9 mouse cellular contexts compared by ENCODE assay signal in the genomic region with DNA sequence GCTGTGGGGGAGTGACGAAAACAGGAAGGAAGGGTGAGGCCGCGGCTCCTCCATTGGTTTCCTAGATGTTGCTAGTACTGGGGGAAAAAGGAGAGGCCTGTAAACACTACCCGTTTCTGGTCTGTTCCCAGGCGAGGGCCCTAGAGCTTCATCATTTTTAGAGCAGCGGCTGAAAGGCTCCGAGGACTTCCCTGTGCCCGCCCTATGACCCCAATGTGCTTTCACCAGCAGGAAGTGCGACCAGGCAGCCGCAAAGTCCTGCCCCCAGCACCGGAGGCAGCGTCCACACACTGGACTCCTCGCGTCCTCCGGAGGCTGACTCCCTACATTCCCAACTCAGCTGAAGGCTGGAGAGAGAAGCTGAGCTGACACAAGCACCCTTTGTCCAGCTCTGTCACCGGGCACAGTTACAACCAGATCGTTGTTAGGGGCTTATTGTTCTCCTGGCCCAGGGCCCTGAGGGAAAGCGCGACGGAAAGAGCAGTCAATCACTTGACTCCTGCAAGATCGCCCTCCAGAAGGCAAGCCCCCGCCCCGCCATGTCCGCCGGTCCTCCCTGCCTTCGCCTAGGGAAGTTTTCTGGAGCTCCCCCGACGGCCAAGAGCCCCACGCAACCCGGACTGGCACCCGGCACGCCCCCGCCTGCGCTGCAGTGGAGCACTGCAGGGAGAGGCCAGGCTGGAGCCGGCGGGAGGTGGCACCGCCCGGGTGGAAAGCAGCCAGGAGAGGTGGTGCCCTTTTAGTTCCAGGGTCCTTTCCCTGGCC. TPM values are rescaled to one million over a fixed set of nuclear protein-coding genes. Genes with fewer than 3 reads are reported as not detected.
DNase-seq lines count a peak whose midpoint lies in the region; ATAC-seq and TF ChIP-seq lines count a peak whose summit lies in the region.
"Had no signal": no experiment of that assay in that cellular context is flagged by ENCODE, and none has a peak within 500 bp of the region (broad histone marks: within the 10 kb centered on the region; RNA-seq: fewer than 3 reads in every experiment).

No protein-coding gene starts in this region.

- 0 out of 2 replicates have a peak, but pooled peaks have one; percentile 12 for TF ChIP-seq POLR2A in liver, adult 2 months (IDR thresholded peaks at IDR 0.05; ENCODE audit: extremely low read depth, insufficient read depth, low read length)

- peak overlapping the region; percentile 78 for H3K4me3 ChIP-seq in G1E (ENCODE audit: low read depth, low read length)
- peak overlapping the region; percentile 17 for H3K4me3 ChIP-seq in forebrain, postnatal 0 days (ENCODE audit: low read depth, low read length)
- H3K4me3 ChIP-seq in hindbrain, embryonic 15.5 days = peak overlapping the region; percentile 30
- peak overlapping the region; percentile 62 for H3K4me3 ChIP-seq in liver, adult 2 months (ENCODE audit: insufficient read depth, low read depth, low read length)
- peak overlapping the region; percentile 20 for H3K4me3 ChIP-seq in midbrain, embryonic 16.5 days (ENCODE audit: low read depth, low read length)
- H3K4me3 ChIP-seq in stomach, embryonic 15.5 days (replicated peaks) = peak overlapping the region; percentile 47

- ATAC-seq in G1E (ENCODE audit: extremely low read depth, insufficient number of reproducible peaks, low FRiP score, poor library complexity, severe bottlenecking) = no peak
- ATAC-seq in forebrain, postnatal 0 days = peak; percentile 45
- peak; percentile 69 for ATAC-seq in hindbrain, embryonic 15.5 days (ENCODE audit: low FRiP score, low read depth)
- 0 out of 2 replicates have a peak, but pooled peaks have one; percentile 5 for ATAC-seq in midbrain, embryonic 16.5 days
- no peak; the same call in 1 of the 2 replicates for ATAC-seq in stomach, embryonic 15.5 days (ENCODE audit: insufficient read depth, low FRiP score, low read depth)

- no peaks in the 10 kb centered on the region for H3K9me3 ChIP-seq in G1E (replicated peaks)
- H3K9me3 ChIP-seq in forebrain, postnatal 0 days (ENCODE audit: low read length) = no peaks in the 10 kb centered on the region
- no peaks in the 10 kb centered on the region for H3K9me3 ChIP-seq in hindbrain, embryonic 15.5 days
- no peaks in the 10 kb centered on the region; the same call in 1 of the 2 replicates for H3K9me3 ChIP-seq in midbrain, embryonic 16.5 days (replicated peaks; ENCODE audit: control insufficient read depth, low read length, poor library complexity, severe bottlenecking)
- no peaks in the 10 kb centered on the region for H3K9me3 ChIP-seq in stomach, embryonic 15.5 days

- peak overlapping the region; percentile 59 for H3K27ac ChIP-seq in forebrain, postnatal 0 days (ENCODE audit: low read depth, low read length)
- H3K27ac ChIP-seq in hindbrain, embryonic 15.5 days (replicated peaks) = peak overlapping the region; percentile 80
- H3K27ac ChIP-seq in liver, adult 2 months (replicated peaks; ENCODE audit: insufficient read depth, low read depth, low read length) = peak overlapping the region; percentile 59
- peak overlapping the region; percentile 39 for H3K27ac ChIP-seq in midbrain, embryonic 16.5 days (ENCODE audit: low read length)
- H3K27ac ChIP-seq in stomach, embryonic 15.5 days = peak overlapping the region; percentile 94

- peaks cover 57% of the 10 kb centered on the region for H3K36me3 ChIP-seq in G1E (replicated peaks)
- H3K36me3 ChIP-seq in forebrain, postnatal 0 days (ENCODE audit: insufficient read depth) = no peaks in the 10 kb centered on the region
- no peaks in the 10 kb centered on the region for H3K36me3 ChIP-seq in hindbrain, embryonic 15.5 days
- H3K36me3 ChIP-seq in liver, adult 2 months (ENCODE audit: control insufficient read depth, insufficient read depth, low read length) = no peaks in the 10 kb centered on the region
- no peaks in the 10 kb centered on the region for H3K36me3 ChIP-seq in midbrain, embryonic 16.5 days (ENCODE audit: control insufficient read depth, insufficient read depth, low read length)
- H3K36me3 ChIP-seq in stomach, embryonic 15.5 days = 0 out of 2 replicates have a peak, but pooled peaks cover 4% of the 10 kb centered on the region

- TF ChIP-seq CTCF in G1E (IDR thresholded peaks at IDR 0.05; ENCODE audit: low read depth, low read length) = no peak
- TF ChIP-seq CTCF in forebrain, postnatal 0 days (IDR thresholded peaks at IDR 0.05; ENCODE audit: low read depth) = no peak
- no peak for TF ChIP-seq CTCF in liver, adult 2 months (IDR thresholded peaks at IDR 0.05; ENCODE audit: low read depth, low read length)

- 0 out of 2 replicates have a peak overlapping the region, but pooled peaks have one; percentile 10 for H3K9ac ChIP-seq in forebrain, postnatal 0 days
- H3K9ac ChIP-seq in hindbrain, embryonic 15.5 days = peak overlapping the region; percentile 23; the same call in 1 of the 2 replicates
- H3K9ac ChIP-seq in liver, adult 2 months (ENCODE audit: low read depth, low read length) = peak overlapping the region; percentile 49
- peak overlapping the region; percentile 52 for H3K9ac ChIP-seq in midbrain, embryonic 16.5 days (ENCODE audit: low read depth, low read length)
- H3K9ac ChIP-seq in stomach, embryonic 15.5 days = peak overlapping the region; percentile 17

- peaks cover 59% of the 10 kb centered on the region for H3K4me1 ChIP-seq in G1E (ENCODE audit: insufficient read depth, low read depth, low read length)
- peaks cover 7% of the 10 kb centered on the region; the same call in 1 of the 2 replicates for H3K4me1 ChIP-seq in forebrain, postnatal 0 days (ENCODE audit: insufficient read depth)
- peaks cover 46% of the 10 kb centered on the region for H3K4me1 ChIP-seq in hindbrain, embryonic 15.5 days (replicated peaks)
- H3K4me1 ChIP-seq in liver, adult 2 months (ENCODE audit: control insufficient read depth, insufficient read depth, low read length) = peaks cover 4% of the 10 kb centered on the region; the same call in 1 of the 2 replicates
- peaks cover 20% of the 10 kb centered on the region for H3K4me1 ChIP-seq in midbrain, embryonic 16.5 days (ENCODE audit: control insufficient read depth, insufficient read depth, low read length)
- H3K4me1 ChIP-seq in stomach, embryonic 15.5 days = peaks cover 48% of the 10 kb centered on the region

- DNase-seq in G1E (ENCODE audit: low spot score) = peak; percentile 51
- peak; percentile 92 for DNase-seq in brain, adult 2 months (ENCODE audit: low read depth, low spot score)
- DNase-seq in forebrain, postnatal 0 days = peak; percentile 53
- peak; percentile 78 for DNase-seq in liver, adult 2 months (ENCODE audit: extremely low read depth, low read depth, low spot score)
- DNase-seq in cerebellum, adult 18-20 months = no peak

- H3K79me2 ChIP-seq in liver, adult 2 months (ENCODE audit: control insufficient read depth, insufficient read depth, low read length) = no peaks in the 10 kb centered on the region

- 9% methylated on average over 38 of the region's 38 CpGs for WGBS in forebrain, postnatal 0 days
- 5% methylated on average over 38 of the region's 38 CpGs for WGBS in hindbrain, embryonic 15.5 days
- WGBS in liver, adult 2 months = 4% methylated on average over 38 of the region's 38 CpGs
- WGBS in midbrain, embryonic 16.5 days = 8% methylated on average over 38 of the region's 38 CpGs
- WGBS in stomach, embryonic 15.5 days = 4% methylated on average over 38 of the region's 38 CpGs

- no peaks in the 10 kb centered on the region for H3K27me3 ChIP-seq in G1E (ENCODE audit: insufficient read depth, low read length)
- H3K27me3 ChIP-seq in forebrain, postnatal 0 days (ENCODE audit: insufficient read depth, low read length) = peaks cover 17% of the 10 kb centered on the region; the same call in 1 of the 2 replicates
- peaks cover 30% of the 10 kb centered on the region for H3K27me3 ChIP-seq in hindbrain, embryonic 15.5 days
- H3K27me3 ChIP-seq in liver, adult 2 months (ENCODE audit: control insufficient read depth, insufficient read depth, low read length) = no peaks in the 10 kb centered on the region
- peaks cover 27% of the 10 kb centered on the region for H3K27me3 ChIP-seq in midbrain, embryonic 16.5 days (ENCODE audit: control insufficient read depth, insufficient read depth, low read depth, low read length)
- no peaks in the 10 kb centered on the region for H3K27me3 ChIP-seq in stomach, embryonic 15.5 days (replicated peaks)

- peak overlapping the region; percentile 41 for H3K4me2 ChIP-seq in forebrain, postnatal 0 days (ENCODE audit: low read depth)
- H3K4me2 ChIP-seq in hindbrain, embryonic 15.5 days = peak overlapping the region; percentile 53
- H3K4me2 ChIP-seq in midbrain, embryonic 16.5 days (ENCODE audit: low read length) = peak overlapping the region; percentile 48
- H3K4me2 ChIP-seq in stomach, embryonic 15.5 days = peak overlapping the region; percentile 80

RNA-seq across cellular contexts. Expression of a gene that starts 2.3 kb away (rescaled TPM):
- total RNA-seq in G1E (2014; fragmentation: Nextera tagmentation) (8.5 and 43.8 TPM in 2 replicates), G1E (2017) (3.4 and 4.6 TPM in 2 replicates)
- 18.5 and 26.9 TPM in 2 replicates for polyA plus RNA-seq in G1E (2012)
- 2.1 and 6.2 TPM in 2 replicates for total RNA-seq in forebrain, postnatal 0 days (2014; rRNA removed)
- polyA plus RNA-seq in forebrain, postnatal 0 days (2015; fragmentation: Nextera tagmentation; extraction: Ambion mirVana) = 0.44 and 0.59 TPM in 2 replicates
- polyA plus RNA-seq in hindbrain, embryonic 15.5 days (2015; fragmentation: Nextera tagmentation; extraction: Ambion mirVana) = 0.77 and 0.83 TPM in 2 replicates
- total RNA-seq in liver, adult 2 months (2014; rRNA removed) = 0.55 and 1.1 TPM in 2 replicates
- polyA plus RNA-seq in liver, adult 2 months (2012; rRNA removed) = 1.7 and 3.1 TPM in 2 replicates
- 0.73 and 1.6 TPM in 2 replicates for polyA plus RNA-seq in midbrain, embryonic 16.5 days (2015; fragmentation: Nextera tagmentation; extraction: Ambion mirVana)
- 4.1 and 5.4 TPM in 2 replicates for polyA plus RNA-seq in stomach, embryonic 15.5 days (2015; fragmentation: Nextera tagmentation; extraction: Ambion mirVana)

RNA-seq across cellular contexts. Expression of a gene that starts 2.4 kb away (rescaled TPM):
- total RNA-seq in G1E (2014; fragmentation: Nextera tagmentation) (16.5 and 27.3 TPM in 2 replicates), G1E (2017) (9.6 and 12.2 TPM in 2 replicates)
- polyA plus RNA-seq in G1E (2012) = 25.3 and 32.3 TPM in 2 replicates
- 2.9 and 4.1 TPM in 2 replicates for total RNA-seq in forebrain, postnatal 0 days (2014; rRNA removed)
- 2.3 and 3.2 TPM in 2 replicates for polyA plus RNA-seq in forebrain, postnatal 0 days (2015; fragmentation: Nextera tagmentation; extraction: Ambion mirVana)
- polyA plus RNA-seq in hindbrain, embryonic 15.5 days (2015; fragmentation: Nextera tagmentation; extraction: Ambion mirVana) = 6.0 TPM in 2 replicates
- 5.3 and 8.8 TPM in 2 replicates for total RNA-seq in liver, adult 2 months (2014; rRNA removed)
- polyA plus RNA-seq in liver, adult 2 months (2012; rRNA removed) = 11.8 and 13.5 TPM in 2 replicates
- polyA plus RNA-seq in midbrain, embryonic 16.5 days (2015; fragmentation: Nextera tagmentation; extraction: Ambion mirVana) = 4.2 and 4.5 TPM in 2 replicates
- polyA plus RNA-seq in stomach, embryonic 15.5 days (2015; fragmentation: Nextera tagmentation; extraction: Ambion mirVana) = 28.3 and 29.4 TPM in 2 replicates

RNA-seq across cellular contexts. Expression of a gene that starts 17.8 kb away (rescaled TPM):
- total RNA-seq in G1E (2014; fragmentation: Nextera tagmentation) = 5.0 and 20.9 TPM in 2 replicates
- 3.3 and 4.2 TPM in 2 replicates for total RNA-seq in G1E (2017)
- 10.3 and 11.7 TPM in 2 replicates for polyA plus RNA-seq in G1E (2012)
- total RNA-seq in forebrain, postnatal 0 days (2014; rRNA removed) = not detected in 2 replicates
- not detected in 2 replicates for polyA plus RNA-seq in forebrain, postnatal 0 days (2015; fragmentation: Nextera tagmentation; extraction: Ambion mirVana)
- not detected in 2 replicates for polyA plus RNA-seq in hindbrain, embryonic 15.5 days (2015; fragmentation: Nextera tagmentation; extraction: Ambion mirVana)
- not detected in 2 replicates for total RNA-seq in liver, adult 2 months (2014; rRNA removed)
- polyA plus RNA-seq in liver, adult 2 months (2012; rRNA removed) = not detected in 2 replicates
- not detected in 2 replicates for polyA plus RNA-seq in midbrain, embryonic 16.5 days (2015; fragmentation: Nextera tagmentation; extraction: Ambion mirVana)
- 2.0 and 7.2 TPM in 2 replicates for polyA plus RNA-seq in stomach, embryonic 15.5 days (2015; fragmentation: Nextera tagmentation; extraction: Ambion mirVana)
- total RNA-seq: layer of hippocampus, postnatal 10 days had no signal

RNA-seq across cellular contexts. Expression of a gene that starts 29.9 kb away (rescaled TPM):
- total RNA-seq in G1E (2014; fragmentation: Nextera tagmentation) (8.7 TPM in 2 replicates), G1E (2017) (0.29 TPM in 1 of 2 replicates, not detected in the other)
- 0.07 and 0.09 TPM in 2 replicates for polyA plus RNA-seq in G1E (2012)
- 1.5 and 2.0 TPM in 2 replicates for total RNA-seq in forebrain, postnatal 0 days (2014; rRNA removed)
- polyA plus RNA-seq in forebrain, postnatal 0 days (2015; fragmentation: Nextera tagmentation; extraction: Ambion mirVana) = 0.52 and 1.1 TPM in 2 replicates
- 0.93 and 1.6 TPM in 2 replicates for polyA plus RNA-seq in hindbrain, embryonic 15.5 days (2015; fragmentation: Nextera tagmentation; extraction: Ambion mirVana)
- 0.37 and 0.40 TPM in 2 replicates for total RNA-seq in liver, adult 2 months (2014; rRNA removed)
- polyA plus RNA-seq in liver, adult 2 months (2012; rRNA removed) = 0.21 and 0.40 TPM in 2 replicates
- 0.99 and 1.6 TPM in 2 replicates for polyA plus RNA-seq in midbrain, embryonic 16.5 days (2015; fragmentation: Nextera tagmentation; extraction: Ambion mirVana)
- 0.53 and 1.3 TPM in 2 replicates for polyA plus RNA-seq in stomach, embryonic 15.5 days (2015; fragmentation: Nextera tagmentation; extraction: Ambion mirVana)

RNA-seq across cellular contexts. Expression of a gene that starts 29.9 kb away (rescaled TPM):
- total RNA-seq in G1E (2014; fragmentation: Nextera tagmentation) (221 and 236 TPM in 2 replicates), G1E (2017) (95.8 and 105 TPM in 2 replicates)
- 189 and 211 TPM in 2 replicates for polyA plus RNA-seq in G1E (2012)
- total RNA-seq in forebrain, postnatal 0 days (2014; rRNA removed) = 11.8 and 16.9 TPM in 2 replicates
- polyA plus RNA-seq in forebrain, postnatal 0 days (2015; fragmentation: Nextera tagmentation; extraction: Ambion mirVana) = 14.4 and 15.7 TPM in 2 replicates
- 17.2 and 19.3 TPM in 2 replicates for polyA plus RNA-seq in hindbrain, embryonic 15.5 days (2015; fragmentation: Nextera tagmentation; extraction: Ambion mirVana)
- 37.9 and 54.2 TPM in 2 replicates for total RNA-seq in liver, adult 2 months (2014; rRNA removed)
- polyA plus RNA-seq in liver, adult 2 months (2012; rRNA removed) = 124 and 152 TPM in 2 replicates
- 12.8 and 13.8 TPM in 2 replicates for polyA plus RNA-seq in midbrain, embryonic 16.5 days (2015; fragmentation: Nextera tagmentation; extraction: Ambion mirVana)
- polyA plus RNA-seq in stomach, embryonic 15.5 days (2015; fragmentation: Nextera tagmentation; extraction: Ambion mirVana) = 132 and 137 TPM in 2 replicates

Comparison
In these comparisons a context has a peak if more than half of its experiments do, and no peak if none do; other contexts are left out.
1. ATAC-seq: peak in forebrain, postnatal 0 days (single experiment), hindbrain, embryonic 15.5 days (single experiment) and midbrain, embryonic 16.5 days (single experiment); none in G1E (single experiment) and stomach, embryonic 15.5 days (single experiment).
2. DNase-seq: peak in G1E (single experiment), brain, adult 2 months (single experiment), forebrain, postnatal 0 days (single experiment) and liver, adult 2 months (single experiment); none in cerebellum, adult 18-20 months (0 of 2).
3. H3K4me3 ChIP-seq: peak in every context shown above with its lines; median percentile 78 in G1E; 62 in liver, adult 2 months; 47 in stomach, embryonic 15.5 days; 30 in hindbrain, embryonic 15.5 days; 20 in midbrain, embryonic 16.5 days; 17 in forebrain, postnatal 0 days.
4. H3K27ac ChIP-seq: peak in every context shown above with its lines; median percentile 94 in stomach, embryonic 15.5 days; 80 in hindbrain, embryonic 15.5 days; 59 in forebrain, postnatal 0 days; 59 in liver, adult 2 months; 39 in midbrain, embryonic 16.5 days.
5. Peak in every context shown above with its lines, with median percentiles within 50 percentile points of each other: H3K4me2 ChIP-seq and H3K9ac ChIP-seq.